In genomic region chr12:84763577-84764218, GRCm38 (mm10) we compare ENCODE assay signal across 30 mouse cellular contexts. TPM values are rescaled to one million over a fixed set of nuclear protein-coding genes. Genes with fewer than 3 reads are reported as not detected.
DNase-seq lines count a peak whose midpoint lies in the region; ATAC-seq and TF ChIP-seq lines count a peak whose summit lies in the region.
"Had no signal": no experiment of that assay in that cellular context is flagged by ENCODE, and none has a peak within 500 bp of the region (broad histone marks: within the 10 kb centered on the region; RNA-seq: fewer than 3 reads in every experiment).

No protein-coding gene starts in this region.

- H3K27ac ChIP-seq in lung, postnatal 0 days (ENCODE audit: low read length): peak overlapping the region; percentile 69; the same call in 1 of the 2 replicates
- H3K27ac ChIP-seq in macrophage: peak overlapping the region; percentile 80
- H3K27ac ChIP-seq in thymus, adult 2 months (ENCODE audit: control insufficient read depth, insufficient read depth, low read length): no peak overlapping the region; the same call in 1 of the 2 replicates
- H3K27ac ChIP-seq in hindbrain, postnatal 0 days: no peak overlapping the region
- H3K27ac ChIP-seq: embryonic facial prominence, embryonic 10.5 days; forebrain, embryonic 13.5 days; hindbrain, embryonic 13.5 days; kidney, embryonic 15.5 days; layer of hippocampus, adult 2 months; left cerebral cortex, adult 2 months; limb, embryonic 12.5 days; liver, embryonic 15.5 days; midbrain, embryonic 10.5 days; midbrain, embryonic 15.5 days had no signal

- WGBS in lung, postnatal 0 days: 44% methylated on average over 13 of the region's 13 CpGs
- WGBS in macrophage (ENCODE audit: missing documents): 54% methylated on average over 13 of the region's 13 CpGs
- whole genome bisulfite sequencing in thymus, adult 2 months: 86% methylated on average over 13 of the region's 13 CpGs
- 89% methylated on average over 13 of the region's 13 CpGs for WGBS in hindbrain, postnatal 0 days

- no peak overlapping the region for H3K4me3 ChIP-seq in lung, postnatal 0 days (ENCODE audit: low read depth, low read length)
- H3K4me3 ChIP-seq in macrophage (ENCODE audit: inconsistent target): no peak overlapping the region
- no peak overlapping the region for H3K4me3 ChIP-seq in thymus, adult 2 months (ENCODE audit: control insufficient read depth, insufficient read depth, low read length)
- H3K4me3 ChIP-seq in hindbrain, postnatal 0 days (ENCODE audit: low read length): no peak overlapping the region
- H3K4me3 ChIP-seq: embryonic facial prominence, embryonic 10.5 days; embryonic facial prominence, embryonic 15.5 days; forebrain, embryonic 13.5 days; heart, embryonic 12.5 days; hindbrain, embryonic 13.5 days; kidney, embryonic 15.5 days; layer of hippocampus, adult 2 months; left cerebral cortex, adult 2 months; limb, embryonic 12.5 days; liver, embryonic 15.5 days; midbrain, embryonic 10.5 days; midbrain, embryonic 15.5 days had no signal

- DNase-seq in 416B (ENCODE audit: low read depth): peak; percentile 59
- DNase-seq in adipocyte (ENCODE audit: low spot score): peak; percentile 6
- peak; percentile 67 for DNase-seq in lung, postnatal 0 days (ENCODE audit: low spot score)
- no peak for DNase-seq in thymus, adult 2 months
- DNase-seq in thymus, postnatal 0 days (ENCODE audit: low spot score): no peak
- DNase-seq in hindbrain, postnatal 0 days (ENCODE audit: low spot score): no peak
- DNase-seq: adrenal gland, postnatal 25 days; cerebellum, adult 2 months; cerebellum, postnatal 14 days; gastrocnemius, postnatal 25 days; heart, adult 18-20 months; heart, postnatal 4 days; kidney, adult 11 months; kidney, postnatal 25 days; right cerebral cortex, postnatal 25 days had no signal

- H3K9ac ChIP-seq in lung, postnatal 0 days (replicated peaks; ENCODE audit: low read depth): no peak overlapping the region
- H3K9ac ChIP-seq in hindbrain, postnatal 0 days (replicated peaks; ENCODE audit: low read length): no peak overlapping the region
- H3K9ac ChIP-seq: embryonic facial prominence, embryonic 15.5 days; forebrain, embryonic 13.5 days; heart, embryonic 12.5 days; hindbrain, embryonic 13.5 days; kidney, embryonic 15.5 days; limb, embryonic 12.5 days; liver, embryonic 15.5 days; midbrain, embryonic 15.5 days had no signal

- peak; percentile 56 for ATAC-seq in lung, postnatal 0 days
- no peak for ATAC-seq in hindbrain, postnatal 0 days
- ATAC-seq: forebrain, embryonic 13.5 days; inflammation-experienced regulatory T-cells, adult 6 months; midbrain, embryonic 15.5 days had no signal

- peaks cover 97% of the 10 kb centered on the region for H3K79me2 ChIP-seq in macrophage (ENCODE audit: inconsistent target)

- H3K27me3 ChIP-seq in lung, postnatal 0 days (replicated peaks; ENCODE audit: insufficient read depth, low read length): no peaks in the 10 kb centered on the region
- H3K27me3 ChIP-seq in thymus, adult 2 months (ENCODE audit: control insufficient read depth, insufficient read depth, low read length): no peaks in the 10 kb centered on the region
- H3K27me3 ChIP-seq in hindbrain, postnatal 0 days (ENCODE audit: insufficient read depth, low read length): no peaks in the 10 kb centered on the region
- H3K27me3 ChIP-seq: embryonic facial prominence, embryonic 15.5 days; forebrain, embryonic 13.5 days; heart, embryonic 12.5 days; hindbrain, embryonic 13.5 days; kidney, embryonic 15.5 days; limb, embryonic 12.5 days; liver, embryonic 15.5 days; midbrain, embryonic 15.5 days had no signal

- TF ChIP-seq POLR2A in thymus, adult 2 months (IDR thresholded peaks at IDR 0.05; ENCODE audit: control insufficient read depth, extremely low read depth, insufficient read depth, low read length, poor library complexity): no peak

- TF ChIP-seq CTCF in lung, postnatal 0 days (IDR thresholded peaks at IDR 0.05): no peak
- no peak for TF ChIP-seq CTCF in thymus, adult 2 months (IDR thresholded peaks at IDR 0.05; ENCODE audit: borderline replicate concordance, control insufficient read depth, extremely low read depth, insufficient read depth, low read length, poor library complexity)
- TF ChIP-seq CTCF in hindbrain, postnatal 0 days (IDR thresholded peaks at IDR 0.05; ENCODE audit: low read depth): no peak

- peaks cover 11% of the 10 kb centered on the region; the same call in 1 of the 2 replicates for H3K4me1 ChIP-seq in lung, postnatal 0 days (ENCODE audit: insufficient read depth, low read depth, low read length)
- peaks cover 18% of the 10 kb centered on the region for H3K4me1 ChIP-seq in thymus, adult 2 months (replicated peaks; ENCODE audit: control insufficient read depth, insufficient read depth, low read length)
- no peaks in the 10 kb centered on the region for H3K4me1 ChIP-seq in hindbrain, postnatal 0 days (ENCODE audit: insufficient read depth, low read length)
- H3K4me1 ChIP-seq: limb, embryonic 12.5 days; midbrain, embryonic 15.5 days had no signal

- H3K36me3 ChIP-seq in lung, postnatal 0 days (ENCODE audit: insufficient read depth, low read length): peaks cover 19% of the 10 kb centered on the region; the same call in 1 of the 2 replicates
- peaks cover 47% of the 10 kb centered on the region for H3K36me3 ChIP-seq in macrophage (ENCODE audit: inconsistent target)
- H3K36me3 ChIP-seq in thymus, adult 2 months (ENCODE audit: control insufficient read depth, insufficient read depth, low read length): peaks cover 35% of the 10 kb centered on the region
- H3K36me3 ChIP-seq in hindbrain, postnatal 0 days (ENCODE audit: insufficient read depth, low read length): peaks cover 26% of the 10 kb centered on the region; the same call in 1 of the 2 replicates

- TF ChIP-seq EP300 in lung, postnatal 0 days (IDR thresholded peaks at IDR 0.05): peak; percentile 90

- H3K9me3 ChIP-seq in lung, postnatal 0 days (ENCODE audit: low read length): no peaks in the 10 kb centered on the region
- H3K9me3 ChIP-seq in hindbrain, postnatal 0 days (ENCODE audit: low read length): no peaks in the 10 kb centered on the region
- H3K9me3 ChIP-seq: embryonic facial prominence, embryonic 10.5 days; embryonic facial prominence, embryonic 15.5 days; forebrain, embryonic 13.5 days; G1E; heart, embryonic 12.5 days; hindbrain, embryonic 13.5 days; kidney, embryonic 15.5 days; limb, embryonic 12.5 days; liver, embryonic 15.5 days; midbrain, embryonic 10.5 days; midbrain, embryonic 15.5 days had no signal

- H3K4me2 ChIP-seq in lung, postnatal 0 days (replicated peaks; ENCODE audit: low read depth, low read length): no peak overlapping the region
- no peak overlapping the region for H3K4me2 ChIP-seq in hindbrain, postnatal 0 days (ENCODE audit: low read depth, low read length)
- H3K4me2 ChIP-seq: embryonic facial prominence, embryonic 15.5 days; forebrain, embryonic 13.5 days; heart, embryonic 12.5 days; hindbrain, embryonic 13.5 days; kidney, embryonic 15.5 days; limb, embryonic 12.5 days; liver, embryonic 15.5 days; midbrain, embryonic 15.5 days had no signal

RNA-seq across cellular contexts. Expression of gene Npc2, which starts 9.3 kb away (rescaled TPM):
- 523 and 558 TPM in 2 replicates for polyA plus RNA-seq in lung, postnatal 0 days (2015; fragmentation: Nextera tagmentation; extraction: Ambion mirVana)
- 100 to 1,000 TPM; 168 to 734 (median 400) TPM for total RNA-seq in macrophage (2018; cell fraction: chromatin; rRNA removed)
- total RNA-seq in macrophage (2018; cell fraction: cytosol; rRNA removed): 1,000 to 10,000 TPM in 3 of 26 experiments, 100 to 1,000 TPM in 23; 805 to 1,136 (median 900) TPM
- 1,000 to 10,000 TPM in 1 of 26 experiments, 100 to 1,000 TPM in 25; 339 to 1,072 (median 691) TPM for total RNA-seq in macrophage (2018; cell fraction: nucleus; rRNA removed)
- 718 to 992 TPM (median 879 TPM) in 3 replicates for polyA plus RNA-seq in macrophage (2018)
- polyA plus RNA-seq in thymus, adult 2 months (2012; rRNA removed): 249 and 256 TPM in 2 replicates
- 89.7 and 93.1 TPM in 2 replicates for polyA plus RNA-seq in thymus, postnatal 0 days (2015; fragmentation: Nextera tagmentation; extraction: Ambion mirVana)
- 39.2 and 39.5 TPM in 2 replicates for total RNA-seq in hindbrain, postnatal 0 days (2014; rRNA removed)
- polyA plus RNA-seq in hindbrain, postnatal 0 days (2015; fragmentation: Nextera tagmentation; extraction: Ambion mirVana): 55.4 and 57.5 TPM in 2 replicates

RNA-seq across cellular contexts. Expression of gene Isca2, which starts 9.4 kb away (rescaled TPM):
- 103 and 105 TPM in 2 replicates for polyA plus RNA-seq in lung, postnatal 0 days (2015; fragmentation: Nextera tagmentation; extraction: Ambion mirVana)
- total RNA-seq in macrophage (2018; cell fraction: chromatin; rRNA removed): 10 to 100 TPM; 20.9 to 67.7 (median 52.4) TPM
- 10 to 100 TPM; 37.7 to 59.9 (median 48.3) TPM for total RNA-seq in macrophage (2018; cell fraction: cytosol; rRNA removed)
- total RNA-seq in macrophage (2018; cell fraction: nucleus; rRNA removed): 100 to 1,000 TPM in 2 of 26 experiments, 10 to 100 TPM in 24; 37.8 to 107 (median 72.1) TPM
- polyA plus RNA-seq in macrophage (2018): 46.5 to 60.7 TPM (median 56.0 TPM) in 3 replicates
- 60.6 and 64.2 TPM in 2 replicates for polyA plus RNA-seq in thymus, adult 2 months (2012; rRNA removed)
- 156 TPM in 2 replicates for polyA plus RNA-seq in thymus, postnatal 0 days (2015; fragmentation: Nextera tagmentation; extraction: Ambion mirVana)
- 61.1 and 102 TPM in 2 replicates for total RNA-seq in hindbrain, postnatal 0 days (2014; rRNA removed)
- polyA plus RNA-seq in hindbrain, postnatal 0 days (2015; fragmentation: Nextera tagmentation; extraction: Ambion mirVana): 133 and 138 TPM in 2 replicates

Comparison
In these comparisons a context has a peak if more than half of its experiments do, and no peak if none do; other contexts are left out.
1. DNase-seq: peak in 416B (single experiment), adipocyte (single experiment) and lung, postnatal 0 days (single experiment); none in thymus, adult 2 months (single experiment), thymus, postnatal 0 days (single experiment) and hindbrain, postnatal 0 days (single experiment).
2. H3K27ac ChIP-seq: peak in lung, postnatal 0 days (single experiment) and macrophage (single experiment); none in thymus, adult 2 months (single experiment) and hindbrain, postnatal 0 days (single experiment).